Mouse (Mus musculus): ENCODE measurements around the gene Fshb. TPM values are rescaled to one million over a fixed set of nuclear protein-coding genes. Genes with fewer than 3 reads are reported as not detected.

Gene Fshb
- polyA plus RNA-seq (2015; fragmentation: Nextera tagmentation; extraction: Ambion mirVana) = not detected in 2 replicates

DNA sequence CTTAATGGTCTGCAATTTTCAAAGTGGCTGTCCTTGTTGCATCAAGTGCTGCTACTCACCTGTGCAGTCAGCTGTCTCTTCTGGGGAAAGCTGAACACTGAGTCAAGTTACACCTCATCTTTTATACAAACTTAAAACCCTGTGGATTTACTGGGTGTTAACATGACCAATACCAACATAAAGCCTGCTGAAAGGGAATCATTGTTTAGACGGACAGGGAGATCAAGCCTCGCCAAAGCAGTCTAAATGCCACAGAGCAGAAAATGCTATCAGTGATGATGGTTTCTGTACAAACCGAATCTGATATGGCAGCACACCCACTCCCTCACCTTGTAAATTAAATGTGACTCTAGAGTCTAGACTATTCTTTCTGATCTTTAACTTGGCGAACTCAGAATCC is at the start of gene Fshb:
Fshb (minus strand) TSS at position 101 of the 400 bp plus-strand sequence.
- no peaks in the 10 kb centered on the region for H3K9me3 ChIP-seq (ENCODE audit: low read length)
- no peaks in the 10 kb centered on the region for H3K36me3 ChIP-seq (ENCODE audit: insufficient read depth, low read length)
- no peak within 1 kb of the TSS for H3K27ac ChIP-seq (ENCODE audit: low read length)
- WGBS = 83% methylated on average over 4 of the region's 4 CpGs
- no peak for ATAC-seq (ENCODE audit: low FRiP score, low TSS enrichment)
- no peaks in the 10 kb centered on the region for H3K27me3 ChIP-seq (ENCODE audit: insufficient read depth, low read length)
- H3K9ac ChIP-seq (replicated peaks; ENCODE audit: low read length) = no peak within 1 kb of the TSS
- no peak within 1 kb of the TSS for H3K4me2 ChIP-seq (replicated peaks; ENCODE audit: low read depth, low read length)
- H3K4me1 ChIP-seq (ENCODE audit: insufficient read depth, low read length) = no peaks in the 10 kb centered on the region
- no peak within 1 kb of the TSS for H3K4me3 ChIP-seq (ENCODE audit: low read length)

DNA sequence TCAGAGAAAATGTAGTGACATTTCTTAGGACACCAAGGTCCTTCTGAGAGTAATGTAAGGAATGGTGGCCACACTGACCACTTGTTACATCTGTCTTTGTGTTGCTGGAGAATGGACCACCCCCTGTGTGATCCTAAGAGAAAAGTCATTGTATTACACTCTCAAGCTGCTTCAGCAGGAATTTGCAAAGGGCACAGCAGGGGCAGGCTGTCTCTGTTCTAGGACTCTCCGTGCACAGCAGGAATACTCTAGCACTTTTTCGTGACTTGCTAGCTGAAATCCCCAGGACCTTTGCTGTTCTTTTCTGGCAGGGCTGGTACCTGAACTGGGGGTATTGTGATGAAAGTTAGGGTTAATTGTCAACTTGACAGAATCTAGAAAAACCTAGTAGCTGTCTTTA is 24.8 kb upstream of the Fshb start:
- H3K36me3 ChIP-seq (ENCODE audit: insufficient read depth, low read length) = no peaks in the 10 kb centered on the region
- ATAC-seq (ENCODE audit: low FRiP score, low TSS enrichment) = no peak
- H3K27ac ChIP-seq (ENCODE audit: low read length) = no peak overlapping the region
- no peak overlapping the region for H3K9ac ChIP-seq (replicated peaks; ENCODE audit: low read length)
- no peaks in the 10 kb centered on the region for H3K27me3 ChIP-seq (ENCODE audit: insufficient read depth, low read length)
- 47% methylated on average over 2 of the region's 2 CpGs for WGBS
- no peak overlapping the region for H3K4me2 ChIP-seq (replicated peaks; ENCODE audit: low read depth, low read length)
- no peaks in the 10 kb centered on the region for H3K9me3 ChIP-seq (ENCODE audit: low read length)
- no peaks in the 10 kb centered on the region for H3K4me1 ChIP-seq (ENCODE audit: insufficient read depth, low read length)
- H3K4me3 ChIP-seq (ENCODE audit: low read length) = no peak overlapping the region

DNA sequence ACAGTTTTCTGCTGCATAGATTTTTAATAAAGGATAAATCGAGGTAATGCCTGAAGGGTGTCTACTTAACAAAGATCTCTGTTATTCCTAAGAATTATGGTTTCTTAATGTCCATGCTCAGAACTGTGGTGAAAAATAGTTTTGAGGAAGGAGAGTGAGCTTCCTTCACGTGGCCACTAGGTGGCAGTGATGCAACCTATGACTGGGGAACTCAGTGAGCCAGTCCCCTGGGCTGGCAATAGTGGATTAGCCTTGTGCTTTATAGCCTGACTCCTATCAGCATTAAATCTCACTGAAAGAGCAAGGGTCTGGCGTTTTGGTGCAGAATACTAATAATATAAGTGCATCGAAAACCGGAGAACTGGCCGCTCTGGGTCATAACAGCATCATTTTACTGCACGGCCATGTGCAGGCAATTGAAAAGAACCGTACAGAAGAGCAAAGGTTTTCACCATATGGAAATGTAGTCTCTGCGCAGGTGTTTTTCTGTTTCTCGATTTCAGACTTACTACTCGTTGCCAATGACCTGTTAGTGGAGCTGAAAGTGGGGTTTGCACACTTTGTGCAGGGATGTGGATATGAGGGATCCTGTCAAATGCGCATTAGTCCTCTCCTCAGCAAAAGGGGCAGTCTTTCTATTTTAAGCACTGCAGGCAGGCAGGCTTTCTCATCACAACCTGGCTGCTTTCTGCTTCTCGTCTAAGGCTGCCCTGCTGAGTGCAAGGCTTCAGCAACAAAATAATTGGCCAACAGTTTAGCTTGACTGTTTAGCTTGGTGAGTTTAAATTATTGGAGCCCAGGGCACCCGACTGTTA is 23.8 kb upstream of the Fshb start:
- WGBS = 57% methylated on average over 14 of the region's 14 CpGs

DNA sequence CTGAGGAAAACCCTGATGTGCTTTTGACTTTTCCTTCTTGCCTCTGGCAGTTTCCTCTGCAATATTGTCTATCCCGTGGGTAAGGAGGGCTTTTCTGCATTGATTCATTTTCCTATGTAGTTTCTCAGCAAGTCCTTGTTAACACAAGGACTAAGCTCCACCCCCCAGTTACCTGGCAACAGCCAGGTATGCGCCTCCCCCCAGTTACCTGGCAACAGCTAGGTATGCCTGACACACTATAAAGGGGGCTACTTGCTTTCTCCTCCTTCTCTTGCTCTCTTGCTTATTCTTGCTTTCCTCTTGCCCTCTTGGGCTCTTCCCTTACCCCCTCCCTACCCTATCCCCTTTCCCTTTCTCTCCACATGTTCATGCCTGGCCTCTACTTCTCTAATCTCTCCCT is 3.8 kb upstream of the Fshb start:
- no peaks in the 10 kb centered on the region for H3K36me3 ChIP-seq (ENCODE audit: insufficient read depth, low read length)
- no peak overlapping the region for H3K27ac ChIP-seq (ENCODE audit: low read length)
- H3K9me3 ChIP-seq (ENCODE audit: low read length) = no peaks in the 10 kb centered on the region
- WGBS = 37% methylated on average over 2 of the region's 2 CpGs
- H3K4me2 ChIP-seq (replicated peaks; ENCODE audit: low read depth, low read length) = no peak overlapping the region
- H3K4me3 ChIP-seq (ENCODE audit: low read length) = no peak overlapping the region
- H3K4me1 ChIP-seq (ENCODE audit: insufficient read depth, low read length) = no peaks in the 10 kb centered on the region
- H3K27me3 ChIP-seq (ENCODE audit: insufficient read depth, low read length) = no peaks in the 10 kb centered on the region
- H3K9ac ChIP-seq (replicated peaks; ENCODE audit: low read length) = no peak overlapping the region
- no peak for ATAC-seq (ENCODE audit: low FRiP score, low TSS enrichment)

More for the DNA sequence above, 23.8 kb upstream of the Fshb start:
- Histone ChIP-seq H3K4me1 (ENCODE audit: insufficient read depth, low read length) (no peaks in the 10 kb centered on the region), H3K9ac (replicated peaks; ENCODE audit: low read length) (no peak overlapping the region), H3K4me3 (ENCODE audit: low read length) (no peak overlapping the region), H3K27me3 (ENCODE audit: insufficient read depth, low read length) (no peaks in the 10 kb centered on the region), H3K9me3 (ENCODE audit: low read length) (no peaks in the 10 kb centered on the region), H3K27ac (ENCODE audit: low read length) (no peak overlapping the region), H3K4me2 (replicated peaks; ENCODE audit: low read depth, low read length) (no peak overlapping the region), H3K36me3 (ENCODE audit: insufficient read depth, low read length) (no peaks in the 10 kb centered on the region)
- peak; percentile 27; the same call in 1 of the 2 replicates for ATAC-seq (ENCODE audit: low FRiP score, low TSS enrichment)

DNA sequence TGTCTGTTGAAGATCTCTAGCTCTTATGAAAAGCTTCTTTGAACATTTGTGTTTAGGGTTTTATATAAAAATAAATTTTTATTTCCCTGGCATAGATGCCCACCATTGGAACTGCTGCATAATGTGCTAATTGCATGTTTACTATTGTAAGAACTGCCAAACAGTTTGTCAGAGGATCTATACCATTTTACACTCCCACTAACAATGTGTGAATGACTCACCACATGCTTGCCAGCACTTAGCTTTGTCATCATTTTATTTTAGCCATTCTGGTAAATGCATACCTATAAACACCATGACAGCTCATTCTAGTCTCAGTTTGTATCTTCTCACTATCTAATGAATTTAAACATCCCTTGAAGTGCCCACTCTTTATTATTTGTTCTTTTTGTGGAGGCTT is 13.5 kb downstream of the Fshb start:
- ATAC-seq (ENCODE audit: low FRiP score, low TSS enrichment) = no peak
- no peak overlapping the region for H3K4me3 ChIP-seq (ENCODE audit: low read length)
- H3K27ac ChIP-seq (ENCODE audit: low read length) = no peak overlapping the region
- no peaks in the 10 kb centered on the region for H3K4me1 ChIP-seq (ENCODE audit: insufficient read depth, low read length)
- no peaks in the 10 kb centered on the region for H3K36me3 ChIP-seq (ENCODE audit: insufficient read depth, low read length)
- no peaks in the 10 kb centered on the region for H3K9me3 ChIP-seq (ENCODE audit: low read length)
- H3K9ac ChIP-seq (replicated peaks; ENCODE audit: low read length) = no peak overlapping the region
- no peak overlapping the region for H3K4me2 ChIP-seq (replicated peaks; ENCODE audit: low read depth, low read length)
- H3K27me3 ChIP-seq (ENCODE audit: insufficient read depth, low read length) = no peaks in the 10 kb centered on the region

DNA sequence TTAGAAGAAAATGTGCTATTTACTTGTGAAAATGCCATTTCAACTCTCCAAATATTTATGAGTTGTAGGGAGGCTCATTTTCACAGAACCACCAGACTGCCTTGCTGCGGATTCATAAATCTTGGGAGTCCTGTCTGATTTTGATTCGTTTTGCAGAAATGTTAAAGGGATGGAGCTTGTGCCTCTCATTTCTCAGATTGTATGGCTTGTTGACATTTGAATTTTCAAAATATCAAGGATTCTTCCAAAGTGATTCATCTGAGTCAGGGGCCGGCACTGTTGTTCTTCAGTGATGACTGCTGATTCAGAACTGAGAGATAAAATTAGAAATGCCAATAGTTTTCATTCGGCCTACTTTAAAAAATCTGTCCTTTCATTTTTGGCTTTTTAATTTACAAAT is 18.6 kb downstream of the Fshb start:
- no peaks in the 10 kb centered on the region for H3K36me3 ChIP-seq (ENCODE audit: insufficient read depth, low read length)
- no peak overlapping the region for H3K9ac ChIP-seq (replicated peaks; ENCODE audit: low read length)
- no peak overlapping the region for H3K4me2 ChIP-seq (replicated peaks; ENCODE audit: low read depth, low read length)
- no peaks in the 10 kb centered on the region for H3K27me3 ChIP-seq (ENCODE audit: insufficient read depth, low read length)
- ATAC-seq (ENCODE audit: low FRiP score, low TSS enrichment) = no peak
- H3K27ac ChIP-seq (ENCODE audit: low read length) = no peak overlapping the region
- no peaks in the 10 kb centered on the region for H3K9me3 ChIP-seq (ENCODE audit: low read length)
- H3K4me1 ChIP-seq (ENCODE audit: insufficient read depth, low read length) = no peaks in the 10 kb centered on the region
- WGBS = 79% methylated on average over 4 of the region's 4 CpGs
- no peak overlapping the region for H3K4me3 ChIP-seq (ENCODE audit: low read length)

DNA sequence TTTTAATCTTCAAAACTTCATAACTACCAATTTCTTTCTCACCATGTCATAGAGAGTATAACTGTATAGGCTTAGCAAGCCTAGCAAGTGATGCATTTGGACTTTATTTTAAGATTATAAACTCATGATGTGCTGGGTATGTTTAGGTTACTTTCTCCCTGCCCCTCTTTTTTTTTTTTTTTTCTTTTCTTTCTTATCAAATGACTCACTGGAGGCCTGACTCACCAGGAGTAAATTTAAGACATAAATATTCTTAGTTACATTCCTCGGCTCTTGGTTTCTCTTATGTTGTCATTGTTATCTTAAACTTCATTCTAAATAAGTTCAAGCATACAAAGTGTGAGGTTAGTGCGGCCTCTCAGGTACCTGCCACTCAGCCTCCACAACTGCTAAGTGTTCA is 23.5 kb downstream of the Fshb start:
- no peak overlapping the region for H3K9ac ChIP-seq (replicated peaks; ENCODE audit: low read length)
- no peak overlapping the region for H3K4me2 ChIP-seq (replicated peaks; ENCODE audit: low read depth, low read length)
- H3K27ac ChIP-seq (ENCODE audit: low read length) = no peak overlapping the region
- H3K4me1 ChIP-seq (ENCODE audit: insufficient read depth, low read length) = no peaks in the 10 kb centered on the region
- no peaks in the 10 kb centered on the region for H3K9me3 ChIP-seq (ENCODE audit: low read length)
- no peaks in the 10 kb centered on the region for H3K36me3 ChIP-seq (ENCODE audit: insufficient read depth, low read length)
- H3K4me3 ChIP-seq (ENCODE audit: low read length) = no peak overlapping the region
- ATAC-seq (ENCODE audit: low FRiP score, low TSS enrichment) = no peak
- no peaks in the 10 kb centered on the region for H3K27me3 ChIP-seq (ENCODE audit: insufficient read depth, low read length)
- 70% methylated on average over 2 of the region's 2 CpGs for WGBS

DNA sequence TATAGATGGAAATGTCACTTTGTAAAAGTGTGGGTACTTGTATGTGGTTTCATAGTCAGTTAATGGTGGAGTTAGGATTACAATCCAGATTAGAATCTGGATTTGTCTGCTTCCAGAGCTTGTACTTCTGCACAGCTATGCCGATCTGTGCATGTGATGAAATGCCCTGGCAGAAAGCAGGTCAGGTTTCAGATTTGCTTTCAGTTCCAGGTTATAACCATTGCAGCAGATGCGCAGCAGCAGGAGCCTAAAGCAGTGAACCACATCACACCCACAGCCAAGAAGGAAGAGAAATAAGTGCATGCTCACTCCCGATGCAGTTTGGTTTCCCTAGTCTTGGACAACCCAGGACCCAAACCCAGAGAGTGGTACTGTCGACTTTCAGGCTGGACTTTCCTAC is 34.8 kb downstream of the Fshb start:
- H3K9ac ChIP-seq (replicated peaks; ENCODE audit: low read length) = no peak overlapping the region
- H3K36me3 ChIP-seq (ENCODE audit: insufficient read depth, low read length) = no peaks in the 10 kb centered on the region
- H3K9me3 ChIP-seq (ENCODE audit: low read length) = no peaks in the 10 kb centered on the region
- H3K27me3 ChIP-seq (ENCODE audit: insufficient read depth, low read length) = no peaks in the 10 kb centered on the region
- H3K4me3 ChIP-seq (ENCODE audit: low read length) = no peak overlapping the region
- 51% methylated on average over 4 of the region's 4 CpGs for WGBS
- H3K4me1 ChIP-seq (ENCODE audit: insufficient read depth, low read length) = no peaks in the 10 kb centered on the region
- ATAC-seq (ENCODE audit: low FRiP score, low TSS enrichment) = no peak
- H3K27ac ChIP-seq (ENCODE audit: low read length) = no peak overlapping the region
- H3K4me2 ChIP-seq (replicated peaks; ENCODE audit: low read depth, low read length) = no peak overlapping the region

DNA sequence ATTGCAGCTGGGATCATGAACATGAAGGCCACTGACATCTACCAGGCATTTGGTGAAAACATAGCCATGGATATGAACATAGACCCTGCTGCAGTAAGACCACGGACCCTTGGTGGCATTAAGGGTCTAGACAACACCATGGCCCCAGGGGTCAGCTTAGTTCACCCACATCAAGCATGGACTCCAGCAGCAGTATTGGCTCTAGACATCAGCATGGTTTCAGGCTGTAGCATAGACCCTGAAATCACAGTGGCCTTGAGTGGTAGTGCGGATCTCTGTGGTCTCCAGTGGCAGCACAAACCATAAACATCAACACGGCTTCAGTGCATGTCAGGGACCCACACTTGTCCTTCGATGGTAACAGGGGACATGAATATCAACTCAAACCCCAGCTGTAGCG is 36.7 kb downstream of the Fshb start:
- H3K9ac ChIP-seq (replicated peaks; ENCODE audit: low read length) = no peak overlapping the region
- no peak for ATAC-seq (ENCODE audit: low FRiP score, low TSS enrichment)
- H3K27me3 ChIP-seq (ENCODE audit: insufficient read depth, low read length) = no peaks in the 10 kb centered on the region
- H3K4me3 ChIP-seq (ENCODE audit: low read length) = no peak overlapping the region
- H3K9me3 ChIP-seq (ENCODE audit: low read length) = no peaks in the 10 kb centered on the region
- no peaks in the 10 kb centered on the region for H3K36me3 ChIP-seq (ENCODE audit: insufficient read depth, low read length)
- no peak overlapping the region for H3K27ac ChIP-seq (ENCODE audit: low read length)
- 96% methylated on average over 5 of the region's 5 CpGs for WGBS
- no peaks in the 10 kb centered on the region for H3K4me1 ChIP-seq (ENCODE audit: insufficient read depth, low read length)
- H3K4me2 ChIP-seq (replicated peaks; ENCODE audit: low read depth, low read length) = no peak overlapping the region

DNA sequence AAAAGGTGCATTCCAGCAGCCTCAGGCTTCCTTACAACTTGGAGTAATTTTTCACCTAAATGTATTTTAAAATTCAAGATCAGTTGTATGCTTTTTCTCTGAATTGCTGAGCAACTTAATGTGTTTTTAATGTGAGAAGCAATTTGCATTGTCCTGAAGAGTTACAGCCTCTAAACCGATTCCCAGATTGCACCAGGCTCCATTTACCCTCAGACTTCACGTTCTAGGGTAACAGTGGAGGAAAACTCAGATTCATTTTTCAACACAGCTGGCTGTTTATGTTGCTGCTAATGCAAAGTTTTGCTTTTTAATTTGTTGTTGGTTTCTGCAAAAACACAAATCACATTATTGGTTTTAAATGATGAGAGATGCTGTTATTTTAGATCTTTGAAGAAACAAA is 40.1 kb downstream of the Fshb start:
- Histone ChIP-seq H3K4me2 (replicated peaks; ENCODE audit: low read depth, low read length) (no peak overlapping the region), H3K36me3 (ENCODE audit: insufficient read depth, low read length) (no peaks in the 10 kb centered on the region), H3K4me1 (ENCODE audit: insufficient read depth, low read length) (no peaks in the 10 kb centered on the region), H3K27me3 (ENCODE audit: insufficient read depth, low read length) (no peaks in the 10 kb centered on the region), H3K27ac (ENCODE audit: low read length) (no peak overlapping the region), H3K9ac (replicated peaks; ENCODE audit: low read length) (no peak overlapping the region), H3K9me3 (ENCODE audit: low read length) (no peaks in the 10 kb centered on the region), H3K4me3 (ENCODE audit: low read length) (no peak overlapping the region)
- ATAC-seq (ENCODE audit: low FRiP score, low TSS enrichment) = no peak
- 30% methylated on average over 2 of the region's 2 CpGs for WGBS
